Mouse (Mus musculus) c-Kit-positive CD71-positive TER-119-negative erythroid progenitor cells, embryonic 14.5 days (primary cell): Measurements from ENCODE around the gene Arhgef3.

Experiments
- DNase-seq: peaks from one replicate; pipeline ENCODE4 v3.0.0-alpha.2; 2013; ENCODE audit warnings: low read depth

The Arhgef3 gene

GRCm38 (mm10) chr14:27166751-27167150, 52.1 kb downstream of the Arhgef3 start:
- no peak for DNase-seq

- DNase-seq, result no peak
Measured at GRCm38 (mm10) chr14:27167177-27167576, 52.5 kb downstream of the Arhgef3 start.

- no peak for DNase-seq
Measured at GRCm38 (mm10) chr14:27168387-27168786, 53.7 kb downstream of the Arhgef3 start.

GRCm38 (mm10) chr14:27169287-27169686, 54.6 kb downstream of the Arhgef3 start:
- DNase-seq, result no peak

DNA sequence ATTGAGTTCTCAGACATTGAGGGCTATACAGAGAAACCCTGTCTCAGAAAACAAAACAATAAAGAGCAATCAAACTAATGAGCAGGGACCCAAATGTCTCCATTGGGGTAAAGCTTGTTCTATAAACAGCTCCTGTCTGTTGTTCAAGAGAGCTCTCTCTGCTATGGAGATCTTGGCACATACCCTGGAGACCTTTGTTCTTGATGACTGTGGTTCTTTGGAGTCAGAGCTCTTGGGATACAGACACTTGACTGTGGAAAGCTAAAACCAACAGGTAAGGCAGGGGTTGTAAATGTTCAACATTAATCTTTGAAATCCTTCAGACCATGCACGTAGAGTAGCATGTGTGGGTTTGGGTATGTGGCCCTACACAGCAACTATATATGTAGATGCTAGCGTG, 55.7 kb downstream of the Arhgef3 start:
- DNase-seq, result no peak

- DNase-seq, result no peak
Measured at GRCm38 (mm10) chr14:27171175-27171830, 56.6 kb downstream of the Arhgef3 start.

DNA sequence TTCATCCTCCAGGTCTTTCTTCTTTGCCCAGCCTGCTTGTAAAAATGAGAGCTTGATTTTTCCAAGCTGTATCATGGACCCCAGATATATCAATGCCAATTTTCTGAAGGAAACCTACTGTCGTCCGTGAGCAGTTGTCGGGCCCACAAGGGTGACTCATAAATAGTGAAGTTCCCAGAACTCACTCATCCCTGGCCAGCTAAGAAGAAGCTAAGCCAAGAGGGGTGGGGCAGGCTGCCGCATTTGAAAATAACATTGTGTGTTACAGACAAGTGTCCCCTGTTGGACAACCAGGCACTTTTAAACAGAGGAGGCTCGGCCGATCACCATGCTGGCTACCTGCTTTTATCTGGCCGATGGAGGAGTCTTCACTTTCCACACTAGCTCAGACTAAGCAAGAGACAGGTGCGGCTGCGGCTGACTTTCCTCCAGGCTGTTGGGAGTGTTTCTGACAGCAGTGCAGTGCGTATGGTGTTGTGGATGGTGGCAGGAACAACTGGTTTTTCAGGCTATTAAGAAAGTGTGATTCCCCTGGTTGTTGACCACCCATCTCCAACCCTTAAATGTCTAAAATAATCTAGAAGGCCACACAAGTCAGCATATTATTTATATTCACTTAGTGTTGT, 58.6 kb downstream of the Arhgef3 start:
- no peak for DNase-seq

DNA sequence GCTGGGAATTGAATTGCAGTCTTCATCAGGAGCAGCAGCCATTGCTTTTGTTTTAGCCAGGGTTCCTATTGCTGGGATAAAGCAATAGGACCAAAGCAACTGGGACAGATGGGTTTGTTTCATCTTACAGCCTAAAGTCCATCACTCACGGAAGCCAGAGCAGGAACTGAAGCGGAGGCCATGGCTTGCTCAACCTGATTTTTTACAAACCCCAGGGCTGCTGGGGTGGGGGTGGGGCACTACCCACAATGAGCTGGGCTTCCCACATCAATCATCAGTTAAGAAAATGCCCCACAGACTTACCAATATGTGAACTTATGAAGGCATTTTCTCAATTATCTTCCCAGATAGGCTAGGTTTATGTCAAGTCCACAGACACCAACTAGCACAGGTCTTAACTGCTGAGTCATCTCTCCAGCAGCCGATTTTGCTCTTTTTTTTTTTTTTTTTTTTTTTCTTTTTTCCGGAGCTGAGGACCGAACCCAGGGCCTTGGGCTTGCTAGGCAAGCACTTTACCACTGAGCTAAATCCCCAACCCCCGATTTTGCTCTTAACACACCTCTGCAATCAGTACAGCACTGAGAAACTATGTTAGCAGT, 59.6 kb downstream of the Arhgef3 start:
- no peak for DNase-seq

GRCm38 (mm10) chr14:27174831-27175301, 60.2 kb downstream of the Arhgef3 start:
- no peak for DNase-seq

- no peak for DNase-seq
Measured at GRCm38 (mm10) chr14:27175343-27175742, 60.6 kb downstream of the Arhgef3 start.

DNA sequence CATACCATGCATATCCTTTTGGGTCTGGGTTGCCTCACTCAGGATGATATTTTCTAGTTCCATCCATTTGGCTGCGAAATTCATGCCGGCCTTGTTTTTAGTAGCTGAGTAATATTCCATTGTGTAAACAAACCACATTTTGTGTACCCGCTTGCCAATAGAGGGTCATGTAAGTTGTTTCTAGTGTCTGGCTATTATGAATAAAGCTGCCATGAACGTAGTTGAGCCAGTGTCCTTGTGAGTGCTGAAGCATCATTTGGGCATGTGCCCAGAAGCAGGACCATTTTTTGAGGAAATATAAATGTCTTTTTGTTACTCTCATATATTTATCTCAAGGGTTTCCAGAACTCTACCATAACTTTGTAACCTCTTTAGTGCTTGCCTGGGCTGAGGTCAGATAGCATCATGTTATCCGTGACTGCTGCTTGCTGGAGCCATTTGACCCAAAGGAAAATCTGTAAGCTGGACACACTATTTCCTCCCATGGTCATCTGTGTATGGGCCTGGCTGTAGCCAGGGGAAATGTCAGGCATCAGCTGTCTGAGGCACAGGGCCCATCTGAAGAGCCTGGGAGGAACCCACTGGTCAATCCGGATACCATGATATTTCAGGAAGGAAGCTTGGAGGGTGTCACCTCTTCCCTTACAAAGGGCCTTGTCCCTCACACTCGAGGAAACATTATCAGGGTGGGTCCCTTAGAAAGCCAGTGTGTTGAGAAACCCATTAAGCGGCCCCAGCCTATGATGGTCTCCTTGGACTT, 63.3 kb downstream of the Arhgef3 start:
- DNase-seq, result no peak

DNA sequence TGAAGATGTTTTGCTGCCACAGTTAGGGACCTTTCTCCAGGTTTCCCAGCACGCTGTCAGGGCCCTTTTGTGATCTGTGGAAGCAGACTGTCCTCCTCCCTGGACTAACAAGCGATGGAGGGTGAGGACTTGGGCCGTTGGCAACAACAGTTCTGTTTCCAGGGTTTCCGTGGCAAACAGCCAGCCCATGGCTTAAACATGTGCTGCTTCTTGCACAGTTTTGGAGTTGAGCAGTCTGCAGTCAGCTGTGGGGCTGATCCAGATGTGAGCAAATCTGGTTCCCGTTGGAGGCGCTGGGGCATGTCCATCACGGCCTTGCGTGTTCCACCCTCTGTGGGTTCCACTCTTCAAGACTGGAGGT, 63.8 kb downstream of the Arhgef3 start:
- DNase-seq, result no peak

GRCm38 (mm10) chr14:27179771-27180170, 65.1 kb downstream of the Arhgef3 start:
- DNase-seq, result no peak

GRCm38 (mm10) chr14:27182059-27182458, 67.4 kb downstream of the Arhgef3 start:
- DNase-seq, result no peak

GRCm38 (mm10) chr14:27182646-27183438, 68.1 kb downstream of the Arhgef3 start:
- DNase-seq, result no peak

- peak; percentile 27 for DNase-seq
Measured at GRCm38 (mm10) chr14:27183501-27184230, 69.0 kb downstream of the Arhgef3 start.

DNA sequence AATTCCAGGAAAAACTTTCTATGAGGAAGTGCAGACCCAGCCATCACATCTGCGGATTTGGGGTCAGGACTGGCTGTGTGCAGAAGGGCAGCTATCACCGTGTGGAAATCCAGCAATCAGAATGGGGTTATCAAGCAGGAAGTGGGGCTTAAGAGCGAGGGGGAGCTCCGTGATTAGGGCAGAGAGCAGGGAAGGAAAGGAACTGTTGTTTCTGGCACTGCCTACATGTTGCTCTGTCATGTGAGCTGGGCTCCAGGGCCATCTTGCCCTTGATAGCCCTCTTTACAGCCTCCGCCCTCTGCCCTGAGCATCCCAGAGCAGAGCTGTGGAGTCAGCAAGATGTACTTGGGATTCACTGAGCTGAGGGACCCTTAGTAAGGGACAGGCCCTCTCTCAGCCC, 71.2 kb downstream of the Arhgef3 start:
- DNase-seq, result no peak

- no peak for DNase-seq
Measured at GRCm38 (mm10) chr14:27186596-27186995, 71.9 kb downstream of the Arhgef3 start.

- peak; percentile 27 for DNase-seq
Measured at GRCm38 (mm10) chr14:27187025-27187424, 72.3 kb downstream of the Arhgef3 start.

DNA sequence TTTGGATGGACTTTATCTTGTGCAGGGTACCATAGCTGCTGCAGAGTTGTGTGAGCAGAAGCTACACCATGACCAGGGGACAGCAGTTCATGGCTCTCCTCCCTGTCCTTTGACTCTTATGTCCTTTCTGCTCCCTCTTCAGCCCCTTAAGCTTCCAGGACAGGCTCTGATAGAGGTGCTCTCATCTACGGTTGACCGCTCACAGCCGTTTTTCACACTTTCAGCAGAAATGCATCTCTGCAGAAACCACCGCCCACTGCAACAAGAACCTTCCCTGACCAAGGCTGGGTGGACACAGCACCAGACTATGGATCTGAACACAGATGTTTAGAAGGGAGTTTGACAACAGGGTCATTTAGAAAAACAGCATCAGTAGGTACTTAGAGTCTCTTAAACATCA, 73.2 kb downstream of the Arhgef3 start:
- DNase-seq, result no peak

DNA sequence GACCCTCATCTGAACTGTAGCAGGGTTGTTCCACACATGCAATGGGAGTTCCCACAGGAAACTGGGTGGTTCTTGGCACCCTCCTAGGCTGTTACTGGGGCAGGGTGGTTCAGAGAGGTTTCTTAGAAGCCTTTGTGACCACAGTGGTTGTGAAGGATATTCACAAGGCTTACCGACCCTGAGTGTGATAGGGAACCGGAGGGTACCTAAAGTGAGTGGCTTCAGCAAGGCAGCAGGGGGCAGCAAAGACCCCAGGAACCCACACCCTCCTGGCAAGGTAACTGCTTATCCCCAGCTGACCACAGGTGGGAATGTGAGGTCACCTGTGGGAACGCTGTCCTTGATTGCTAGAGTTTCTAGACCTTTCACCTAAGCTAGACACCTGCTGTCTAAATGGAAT, 77.8 kb downstream of the Arhgef3 start:
- no peak for DNase-seq
